9 mouse cellular contexts compared by ENCODE assay signal in the genomic region with DNA sequence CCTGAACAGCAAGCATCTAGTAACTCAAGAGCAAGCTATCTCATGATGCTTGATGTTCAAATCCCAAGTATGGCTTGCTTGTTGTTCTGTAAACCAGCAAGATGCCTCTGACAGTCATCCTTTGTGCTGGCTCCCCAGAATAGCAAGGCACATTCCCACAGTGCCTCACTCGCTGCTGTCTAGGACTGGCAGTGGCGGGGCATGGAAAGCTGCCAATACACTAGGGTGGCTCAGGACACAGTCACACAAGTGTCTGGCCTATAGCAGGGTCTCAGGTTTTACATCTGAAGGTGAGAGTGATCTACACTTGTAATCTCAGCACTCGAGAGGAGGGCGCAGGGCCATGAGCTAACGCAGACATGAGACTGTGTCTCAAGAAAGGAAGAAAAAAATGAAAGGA. TPM values are rescaled to one million over a fixed set of nuclear protein-coding genes. Genes with fewer than 3 reads are reported as not detected.
DNase-seq lines count a peak whose midpoint lies in the region; ATAC-seq and TF ChIP-seq lines count a peak whose summit lies in the region.
"Had no signal": no experiment of that assay in that cellular context is flagged by ENCODE, and none has a peak within 500 bp of the region (broad histone marks: within the 10 kb centered on the region; RNA-seq: fewer than 3 reads in every experiment).

No protein-coding gene starts in this region.

- H3K9me3 ChIP-seq in hindbrain, embryonic 16.5 days (ENCODE audit: control insufficient read depth, low read length): no peaks in the 10 kb centered on the region
- no peaks in the 10 kb centered on the region for H3K9me3 ChIP-seq in hindbrain, embryonic 10.5 days
- H3K9me3 ChIP-seq in heart, embryonic 13.5 days: no peaks in the 10 kb centered on the region
- H3K9me3 ChIP-seq in neural tube, embryonic 14.5 days (ENCODE audit: control insufficient read depth, low read length): no peaks in the 10 kb centered on the region
- H3K9me3 ChIP-seq in intestine, postnatal 0 days (ENCODE audit: control insufficient read depth): no peaks in the 10 kb centered on the region
- no peaks in the 10 kb centered on the region for H3K9me3 ChIP-seq in intestine, embryonic 15.5 days
- H3K9me3 ChIP-seq: liver, embryonic 15.5 days had no signal

- H3K4me3 ChIP-seq in hindbrain, embryonic 16.5 days (ENCODE audit: low read length): no peak overlapping the region
- H3K4me3 ChIP-seq in hindbrain, embryonic 10.5 days: no peak overlapping the region
- no peak overlapping the region for H3K4me3 ChIP-seq in heart, embryonic 13.5 days
- no peak overlapping the region for H3K4me3 ChIP-seq in neural tube, embryonic 14.5 days (ENCODE audit: low read depth, low read length)
- no peak overlapping the region for H3K4me3 ChIP-seq in intestine, postnatal 0 days (ENCODE audit: low read depth, low read length)
- H3K4me3 ChIP-seq in intestine, embryonic 15.5 days (replicated peaks): no peak overlapping the region
- H3K4me3 ChIP-seq: liver, embryonic 15.5 days had no signal

- no peak for DNase-seq in hindbrain, embryonic 10.5 days (ENCODE audit: low spot score)
- peak; percentile 60 to 70 for DNase-seq in cerebellum, postnatal 10 days
- no peak for DNase-seq in testis, postnatal 10 days (ENCODE audit: low spot score)

- 69% methylated on average over 5 of the region's 5 CpGs for WGBS in hindbrain, embryonic 16.5 days
- 94% methylated on average over 5 of the region's 5 CpGs for WGBS in hindbrain, embryonic 10.5 days
- WGBS in heart, embryonic 13.5 days: 40% methylated on average over 5 of the region's 5 CpGs
- WGBS in neural tube, embryonic 14.5 days: 74% methylated on average over 5 of the region's 5 CpGs
- WGBS in intestine, postnatal 0 days: 90% methylated on average over 5 of the region's 5 CpGs
- WGBS in intestine, embryonic 15.5 days: 94% methylated on average over 5 of the region's 5 CpGs

- H3K36me3 ChIP-seq in hindbrain, embryonic 16.5 days (ENCODE audit: control insufficient read depth, insufficient read depth, low read length): peaks cover 22% of the 10 kb centered on the region
- H3K36me3 ChIP-seq in hindbrain, embryonic 10.5 days: peaks cover 98% of the 10 kb centered on the region
- H3K36me3 ChIP-seq in heart, embryonic 13.5 days: peaks cover 85% of the 10 kb centered on the region
- peaks cover 56% of the 10 kb centered on the region for H3K36me3 ChIP-seq in neural tube, embryonic 14.5 days (ENCODE audit: control insufficient read depth, insufficient read depth, low read length)
- H3K36me3 ChIP-seq in intestine, postnatal 0 days (ENCODE audit: control insufficient read depth, insufficient read depth): peaks cover 86% of the 10 kb centered on the region
- peaks cover 41% of the 10 kb centered on the region for H3K36me3 ChIP-seq in intestine, embryonic 15.5 days

- ATAC-seq in hindbrain, embryonic 16.5 days: peak; percentile 60; the same call in 1 of the 2 replicates
- no peak for ATAC-seq in heart, embryonic 13.5 days (ENCODE audit: extremely low read depth, insufficient number of reproducible peaks, low FRiP score, low TSS enrichment)
- ATAC-seq in neural tube, embryonic 14.5 days (ENCODE audit: low read depth): peak; percentile 56; the same call in 1 of the 2 replicates
- ATAC-seq in intestine, postnatal 0 days: no peak
- no peak for ATAC-seq in intestine, embryonic 15.5 days

- no peaks in the 10 kb centered on the region for H3K4me1 ChIP-seq in hindbrain, embryonic 16.5 days (ENCODE audit: control insufficient read depth, insufficient read depth, low read depth, low read length)
- peaks cover 7% of the 10 kb centered on the region; the same call in 1 of the 2 replicates for H3K4me1 ChIP-seq in hindbrain, embryonic 10.5 days (replicated peaks)
- H3K4me1 ChIP-seq in heart, embryonic 13.5 days: peaks cover 53% of the 10 kb centered on the region
- no peaks in the 10 kb centered on the region for H3K4me1 ChIP-seq in neural tube, embryonic 14.5 days (ENCODE audit: control insufficient read depth, insufficient read depth, low read length)
- H3K4me1 ChIP-seq in intestine, postnatal 0 days (replicated peaks; ENCODE audit: control insufficient read depth, insufficient read depth, low read length): no peaks in the 10 kb centered on the region
- H3K4me1 ChIP-seq in intestine, embryonic 15.5 days (replicated peaks): no peaks in the 10 kb centered on the region
- H3K4me1 ChIP-seq: liver, embryonic 15.5 days had no signal

- no peak overlapping the region for H3K9ac ChIP-seq in hindbrain, embryonic 16.5 days (ENCODE audit: low read depth, low read length)
- peak overlapping the region; percentile 50; the same call in 1 of the 2 replicates for H3K9ac ChIP-seq in heart, embryonic 13.5 days
- H3K9ac ChIP-seq in neural tube, embryonic 14.5 days (replicated peaks; ENCODE audit: low read depth, low read length): no peak overlapping the region
- no peak overlapping the region for H3K9ac ChIP-seq in intestine, postnatal 0 days (ENCODE audit: low read depth, low read length)
- no peak overlapping the region for H3K9ac ChIP-seq in intestine, embryonic 15.5 days
- H3K9ac ChIP-seq: liver, embryonic 15.5 days had no signal

- no peak for TF ChIP-seq CTCF in intestine, postnatal 0 days (IDR thresholded peaks at IDR 0.05; ENCODE audit: low read depth)

- no peak overlapping the region for H3K27ac ChIP-seq in hindbrain, embryonic 16.5 days (ENCODE audit: low read depth, low read length)
- H3K27ac ChIP-seq in hindbrain, embryonic 10.5 days: no peak overlapping the region
- H3K27ac ChIP-seq in heart, embryonic 13.5 days (replicated peaks): peak overlapping the region; percentile 90
- H3K27ac ChIP-seq in neural tube, embryonic 14.5 days (ENCODE audit: low read depth, low read length): no peak overlapping the region
- no peak overlapping the region for H3K27ac ChIP-seq in intestine, postnatal 0 days (ENCODE audit: low read depth, low read length)
- no peak overlapping the region for H3K27ac ChIP-seq in intestine, embryonic 15.5 days
- H3K27ac ChIP-seq: liver, embryonic 15.5 days had no signal

- no peaks in the 10 kb centered on the region for H3K27me3 ChIP-seq in hindbrain, embryonic 16.5 days (replicated peaks; ENCODE audit: control insufficient read depth, insufficient read depth, low read length)
- no peaks in the 10 kb centered on the region for H3K27me3 ChIP-seq in hindbrain, embryonic 10.5 days (ENCODE audit: insufficient read depth, poor library complexity, severe bottlenecking)
- no peaks in the 10 kb centered on the region for H3K27me3 ChIP-seq in heart, embryonic 13.5 days (replicated peaks)
- H3K27me3 ChIP-seq in neural tube, embryonic 14.5 days (ENCODE audit: control insufficient read depth, insufficient read depth, low read length): no peaks in the 10 kb centered on the region
- H3K27me3 ChIP-seq in intestine, postnatal 0 days (replicated peaks; ENCODE audit: control insufficient read depth, insufficient read depth, low read length): no peaks in the 10 kb centered on the region
- no peaks in the 10 kb centered on the region for H3K27me3 ChIP-seq in intestine, embryonic 15.5 days (replicated peaks)
- H3K27me3 ChIP-seq: liver, embryonic 15.5 days had no signal

- no peak overlapping the region for H3K4me2 ChIP-seq in hindbrain, embryonic 16.5 days (ENCODE audit: low read length)
- no peak overlapping the region for H3K4me2 ChIP-seq in heart, embryonic 13.5 days
- H3K4me2 ChIP-seq in neural tube, embryonic 14.5 days (ENCODE audit: low read depth, low read length): no peak overlapping the region
- H3K4me2 ChIP-seq in intestine, postnatal 0 days (replicated peaks; ENCODE audit: low read depth): no peak overlapping the region
- H3K4me2 ChIP-seq in intestine, embryonic 15.5 days (replicated peaks): no peak overlapping the region
- H3K4me2 ChIP-seq: liver, embryonic 15.5 days had no signal

RNA-seq across cellular contexts. Expression of a gene that starts 57.4 kb away (rescaled TPM):
- polyA plus RNA-seq in hindbrain, embryonic 16.5 days (2015; fragmentation: Nextera tagmentation; extraction: Ambion mirVana): 99.4 and 119 TPM in 2 replicates
- 77.1 and 90.9 TPM in 2 replicates for polyA plus RNA-seq in hindbrain, embryonic 10.5 days (2016; fragmentation: Nextera tagmentation; extraction: Ambion mirVana)
- polyA plus RNA-seq in heart, embryonic 13.5 days (2015; fragmentation: Nextera tagmentation; extraction: Ambion mirVana): 37.8 and 39.9 TPM in 2 replicates
- polyA plus RNA-seq in neural tube, embryonic 14.5 days (2014; fragmentation: Nextera tagmentation; extraction: Ambion mirVana): 174 and 224 TPM in 2 replicates
- polyA plus RNA-seq in intestine, postnatal 0 days (2015; fragmentation: Nextera tagmentation; extraction: Ambion mirVana): 15.2 and 18.1 TPM in 2 replicates
- polyA plus RNA-seq in intestine, embryonic 15.5 days (2015; fragmentation: Nextera tagmentation; extraction: Ambion mirVana): 23.3 and 25.5 TPM in 2 replicates

Comparison
In these comparisons a context has a peak if more than half of its experiments do, and no peak if none do; other contexts are left out.
1. ATAC-seq: peak in hindbrain, embryonic 16.5 days (single experiment) and neural tube, embryonic 14.5 days (single experiment); none in heart, embryonic 13.5 days (single experiment), intestine, postnatal 0 days (single experiment) and intestine, embryonic 15.5 days (single experiment).
2. DNase-seq: peak in cerebellum, postnatal 10 days (2 of 2); none in hindbrain, embryonic 10.5 days (single experiment) and testis, postnatal 10 days (single experiment).